Mouse (Mus musculus) CD4-positive, CD25-positive, alpha-beta regulatory T cell, adult 2 months (primary cell): ENCODE measurements around the gene Ankdd1a.

Experiments used
- DNase-seq: peaks from one replicate; pipeline ENCODE4 v3.0.0-alpha.2; 2012; ENCODE audit warnings: low read depth, low spot score

Ankdd1a gene

GRCm38 (mm10) chr9:65519807-65520504, at the start of gene Ankdd1a:
Ankdd1a (minus strand) TSS chr9:65520193.
- no peak for DNase-seq

- no peak for DNase-seq
Observed at GRCm38 (mm10) chr9:65569491-65569971, 49.5 kb upstream of the Ankdd1a start.

GRCm38 (mm10) chr9:65568787-65569186, 48.8 kb upstream of the Ankdd1a start:
- DNase-seq, result no peak

DNA sequence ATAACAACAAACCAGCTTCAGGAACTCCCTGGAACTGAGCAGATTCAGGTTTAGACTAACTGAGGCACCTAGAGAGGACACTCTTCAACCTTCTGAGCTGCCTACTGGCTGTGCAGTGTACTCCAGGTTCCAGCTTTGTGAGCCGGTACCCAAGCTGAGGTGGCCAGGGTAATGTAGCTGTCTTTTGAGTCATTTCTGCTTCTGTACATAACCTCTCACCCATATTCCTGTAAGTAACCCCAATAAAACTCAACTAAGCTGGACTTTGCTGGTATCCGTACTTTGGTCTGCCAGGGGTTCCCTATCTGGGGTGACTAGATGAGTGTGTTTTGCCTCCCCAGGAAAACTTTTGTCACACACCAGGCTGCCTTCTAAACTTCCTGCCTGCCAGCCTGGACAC, 44.7 kb upstream of the Ankdd1a start:
- DNase-seq, result no peak

DNA sequence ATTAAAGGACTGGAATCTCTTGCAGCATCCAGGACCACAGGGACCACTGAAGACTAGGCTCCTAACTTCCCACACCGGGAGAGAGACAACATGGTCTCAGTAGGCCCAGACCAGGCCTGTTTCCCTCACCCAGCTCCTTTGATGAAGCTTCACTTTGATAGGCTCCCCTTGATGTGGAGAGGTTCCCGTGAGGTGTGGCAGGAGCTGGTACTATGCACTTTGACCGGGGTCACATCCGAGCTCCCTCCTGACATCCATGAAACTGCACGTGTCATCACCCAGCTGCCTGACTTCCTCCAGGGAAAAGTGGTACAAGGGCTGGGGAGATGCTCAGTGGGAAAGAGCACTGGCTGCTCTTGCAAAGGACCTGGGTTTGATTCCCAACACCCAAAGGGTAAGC, 43.1 kb upstream of the Ankdd1a start:
- no peak for DNase-seq

- DNase-seq, result no peak
Observed at GRCm38 (mm10) chr9:65562081-65562506, 42.1 kb upstream of the Ankdd1a start.

DNA sequence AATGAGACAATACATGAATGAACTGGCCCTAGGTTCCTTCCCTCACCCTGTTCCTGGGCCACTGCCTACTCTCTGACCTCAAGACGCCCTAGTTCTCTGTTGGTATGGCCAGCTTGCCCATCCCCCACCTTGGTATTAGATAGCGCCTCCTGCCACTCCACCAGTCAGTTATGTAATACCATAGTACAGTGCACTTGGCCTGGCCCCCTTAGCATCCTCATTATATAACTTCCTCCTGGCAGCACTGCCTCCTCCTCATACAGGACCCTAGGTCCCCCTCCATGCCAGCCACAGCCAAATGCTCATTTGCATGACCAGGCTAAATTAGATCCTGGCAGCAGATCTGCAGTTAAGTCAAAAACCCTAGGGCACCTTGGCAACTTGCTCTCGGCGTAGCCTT, 41.0 kb upstream of the Ankdd1a start:
- DNase-seq, result no peak

- no peak for DNase-seq
Observed at GRCm38 (mm10) chr9:65558806-65559205, 38.8 kb upstream of the Ankdd1a start.

DNA sequence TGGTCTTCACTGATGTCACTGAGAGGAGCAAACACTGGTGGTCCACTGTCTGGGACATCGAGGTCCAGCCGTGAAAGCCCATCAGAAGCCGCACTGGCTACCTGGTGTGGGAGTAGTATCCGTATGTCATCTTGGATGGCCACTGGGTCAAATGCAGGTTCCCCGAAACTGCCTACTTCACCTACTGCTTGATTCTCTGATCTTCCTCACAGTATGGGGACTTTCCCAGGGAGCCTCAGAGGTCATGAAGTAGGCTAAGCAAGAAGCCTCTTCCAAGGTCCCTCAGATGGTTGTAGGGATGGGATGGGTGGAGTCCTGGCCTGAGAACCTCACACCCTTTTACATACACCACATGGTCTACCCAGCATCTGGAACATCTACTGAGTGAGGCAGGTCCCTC, 37.0 kb upstream of the Ankdd1a start:
- DNase-seq, result no peak

GRCm38 (mm10) chr9:65556349-65556748, 36.4 kb upstream of the Ankdd1a start:
- DNase-seq, result no peak

DNA sequence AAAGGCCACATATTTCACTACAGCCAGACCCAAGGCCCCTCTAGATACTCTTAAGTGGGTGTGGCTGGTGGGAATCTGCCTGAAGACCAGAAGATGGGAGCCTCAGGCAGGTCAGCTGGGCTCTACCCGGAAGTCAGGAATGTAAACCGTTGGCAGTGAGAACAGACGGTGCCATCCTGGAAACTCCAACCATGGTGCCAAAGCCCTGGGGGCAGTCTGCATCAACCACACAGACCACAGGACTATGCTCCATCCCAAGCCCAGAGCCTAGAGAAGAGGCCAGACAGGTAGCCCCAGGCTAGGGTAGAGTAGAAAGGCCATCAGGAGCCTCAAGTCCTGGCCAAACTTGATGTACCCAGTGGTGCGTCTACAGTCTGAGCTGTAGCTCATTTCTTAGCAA, 35.6 kb upstream of the Ankdd1a start:
- no peak for DNase-seq

- no peak for DNase-seq
Observed at GRCm38 (mm10) chr9:65555001-65555405, 35.0 kb upstream of the Ankdd1a start.

- DNase-seq, result peak; percentile 62
Observed at GRCm38 (mm10) chr9:65552711-65553110, 32.7 kb upstream of the Ankdd1a start.

DNA sequence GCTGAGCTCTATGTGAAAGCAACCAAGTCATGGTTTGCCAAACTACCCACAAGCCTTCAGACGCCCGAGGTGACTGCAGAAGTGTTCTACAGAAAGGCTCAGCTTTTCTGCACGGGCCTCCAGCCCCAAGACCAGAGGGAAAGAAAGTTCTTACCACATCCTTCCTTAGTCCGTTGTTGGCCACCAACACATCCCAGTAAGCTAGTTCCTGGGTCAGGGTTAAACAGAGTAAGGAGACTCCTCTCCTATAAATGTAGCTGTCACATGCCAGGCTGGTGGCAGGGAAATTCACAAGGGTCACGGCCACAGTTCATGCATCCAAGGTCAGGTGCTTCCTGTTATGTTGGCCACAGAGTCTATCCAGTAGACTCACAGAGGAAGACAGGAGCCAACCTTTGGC, 32.1 kb upstream of the Ankdd1a start:
- peak; percentile 39 for DNase-seq

DNA sequence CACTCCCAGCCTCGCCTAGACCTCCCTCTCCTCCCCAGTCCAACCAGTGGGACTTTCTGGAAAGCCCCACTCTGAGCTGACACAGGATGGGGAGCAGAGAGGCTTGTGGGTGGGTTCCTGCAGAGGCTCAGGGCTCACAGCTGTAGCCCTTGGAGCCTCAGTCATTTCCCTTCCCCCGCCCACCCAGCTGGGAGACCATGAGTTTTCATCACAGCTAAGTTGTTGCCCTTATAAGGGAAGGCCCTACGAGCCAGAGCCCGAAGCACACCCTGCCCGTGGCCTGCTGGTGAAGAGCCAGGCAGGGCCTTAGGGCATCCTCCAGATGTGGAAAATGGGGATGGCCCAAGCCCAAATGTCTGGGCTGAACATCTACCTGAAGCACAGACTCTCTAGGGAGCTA, 31.0 kb upstream of the Ankdd1a start:
- peak; percentile 83 for DNase-seq

GRCm38 (mm10) chr9:65550079-65550831, 30.3 kb upstream of the Ankdd1a start:
- DNase-seq, result peak; percentile 44

- DNase-seq, result peak; percentile 38
Observed at GRCm38 (mm10) chr9:65549643-65550042, 29.6 kb upstream of the Ankdd1a start.

DNA sequence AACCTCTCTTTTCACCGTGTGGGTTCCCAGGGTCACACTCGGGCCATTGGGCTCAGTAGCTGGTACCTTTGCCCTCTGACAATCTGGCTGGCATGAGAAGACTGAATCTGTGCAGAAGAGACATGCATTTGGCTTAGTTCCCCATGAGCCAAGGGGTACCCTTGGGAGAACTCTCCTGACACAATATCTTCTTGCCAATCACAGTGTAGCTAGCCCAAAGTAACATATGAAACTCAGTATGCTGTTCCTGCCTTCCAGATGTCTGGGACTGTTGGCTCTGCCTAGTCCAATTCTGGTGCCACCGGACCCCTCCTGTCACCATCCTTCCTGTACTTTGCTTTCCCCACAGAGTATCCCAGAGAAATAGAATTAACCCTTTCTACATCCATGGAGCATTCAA, 29.1 kb upstream of the Ankdd1a start:
- no peak for DNase-seq

- DNase-seq, result no peak
Observed at GRCm38 (mm10) chr9:65548311-65548710, 28.3 kb upstream of the Ankdd1a start.

DNA sequence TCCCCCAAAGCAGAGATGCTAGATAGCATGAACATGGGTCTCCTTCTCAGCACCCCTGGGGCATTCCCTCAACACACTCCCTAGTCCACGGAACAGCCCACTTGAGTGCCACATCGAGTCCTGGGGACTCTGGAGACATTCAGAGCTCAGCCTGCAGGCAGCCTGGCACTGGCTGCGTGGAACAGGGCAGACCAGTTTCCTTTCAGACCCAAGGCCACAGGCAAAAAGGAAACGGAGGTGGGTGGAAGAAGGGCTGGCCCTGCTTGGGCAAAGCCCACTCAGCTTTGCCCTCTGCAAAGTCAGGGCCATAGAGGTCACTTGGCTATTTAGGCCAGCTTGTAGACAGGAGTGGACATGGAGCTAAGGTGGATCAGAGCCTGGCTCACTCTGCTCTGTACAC, 27.9 kb upstream of the Ankdd1a start:
- no peak for DNase-seq

GRCm38 (mm10) chr9:65547111-65547510, 27.1 kb upstream of the Ankdd1a start:
- no peak for DNase-seq

- DNase-seq, result no peak
Observed at GRCm38 (mm10) chr9:65546413-65546695, 26.4 kb upstream of the Ankdd1a start.
